Comparison of ENCODE assay signal across 11 mouse cellular contexts in the genomic region with DNA sequence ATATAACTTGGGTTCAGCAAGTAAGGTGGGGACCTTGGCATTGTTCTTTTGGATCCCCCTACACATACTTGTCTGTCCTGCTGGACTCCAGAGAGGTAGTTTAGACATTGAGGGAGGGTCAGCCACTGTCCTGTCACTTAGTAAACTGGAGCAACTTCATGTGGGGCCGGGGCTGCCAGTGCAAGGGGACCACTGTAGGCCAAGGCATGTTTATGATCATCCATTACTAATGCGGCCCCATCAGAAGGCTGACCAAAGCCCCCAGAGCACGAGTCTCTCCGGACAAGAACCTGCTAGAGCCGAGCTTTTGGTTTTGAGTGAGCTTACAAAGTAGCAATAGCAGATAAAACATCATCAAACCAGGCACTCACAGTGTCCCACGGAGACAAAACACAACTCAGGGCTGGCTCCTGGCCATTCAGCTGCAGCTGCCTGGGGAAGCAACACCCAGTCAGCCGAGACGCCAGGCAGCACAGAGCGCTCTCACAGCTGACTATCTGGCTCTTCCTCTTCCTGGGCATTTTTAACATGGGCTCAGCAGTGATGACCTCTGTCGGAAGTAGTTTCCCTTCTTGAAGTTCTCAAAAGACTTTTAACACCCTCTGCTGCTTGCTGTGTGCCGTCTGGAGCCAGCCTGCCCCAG. TPM values are rescaled to one million over a fixed set of nuclear protein-coding genes. Genes with fewer than 3 reads are reported as not detected.
DNase-seq lines count a peak whose midpoint lies in the region; ATAC-seq and TF ChIP-seq lines count a peak whose summit lies in the region.
"Had no signal": no experiment of that assay in that cellular context is flagged by ENCODE, and none has a peak within 500 bp of the region (broad histone marks: within the 10 kb centered on the region; RNA-seq: fewer than 3 reads in every experiment).

No protein-coding gene starts in this region.

- H3K9me3 ChIP-seq in heart, embryonic 15.5 days (replicated peaks) = no peaks in the 10 kb centered on the region
- H3K9me3 ChIP-seq in forebrain, embryonic 16.5 days (ENCODE audit: control insufficient read depth, low read length) = no peaks in the 10 kb centered on the region
- H3K9me3 ChIP-seq: forebrain, embryonic 12.5 days had no signal

- H3K27ac ChIP-seq in bone marrow, adult 2 months (ENCODE audit: control insufficient read depth, insufficient read depth, low read depth, low read length, poor library complexity) = peak overlapping the region; percentile 15; the same call in 1 of the 2 replicates
- H3K27ac ChIP-seq in heart, embryonic 15.5 days = peak overlapping the region; percentile 22; the same call in 1 of the 2 replicates
- no peak overlapping the region for H3K27ac ChIP-seq in forebrain, embryonic 16.5 days (ENCODE audit: low read length)
- H3K27ac ChIP-seq: forebrain, embryonic 12.5 days; liver, embryonic 14.5 days had no signal

- DNase-seq in cerebellum, adult 9-10 months = peak; percentile 44
- no peak for DNase-seq in cerebellum, postnatal 4 days (ENCODE audit: low spot score in 2 of 2)
- peak; percentile 85 for DNase-seq in lung, postnatal 10 days
- no peak for DNase-seq in thymus, adult 18-20 months
- DNase-seq in thymus, postnatal 10 days (ENCODE audit: low spot score in 2 of 2) = no peak
- DNase-seq: adrenal gland, postnatal 14 days had no signal

- peaks cover 48% of the 10 kb centered on the region for H3K36me3 ChIP-seq in heart, embryonic 15.5 days
- peaks cover 7% of the 10 kb centered on the region; the same call in 1 of the 2 replicates for H3K36me3 ChIP-seq in forebrain, embryonic 16.5 days (ENCODE audit: control insufficient read depth, insufficient read depth)

- peaks cover 12% of the 10 kb centered on the region for H3K4me1 ChIP-seq in bone marrow, adult 2 months (ENCODE audit: control insufficient read depth, insufficient read depth, low read length)
- H3K4me1 ChIP-seq in heart, embryonic 15.5 days (replicated peaks) = peaks cover 13% of the 10 kb centered on the region
- H3K4me1 ChIP-seq in forebrain, embryonic 16.5 days (replicated peaks; ENCODE audit: control insufficient read depth, insufficient read depth, low read length) = no peaks in the 10 kb centered on the region

- H3K27me3 ChIP-seq in heart, embryonic 15.5 days = no peaks in the 10 kb centered on the region
- no peaks in the 10 kb centered on the region for H3K27me3 ChIP-seq in forebrain, embryonic 16.5 days (replicated peaks; ENCODE audit: control insufficient read depth, insufficient read depth, low read length)
- H3K27me3 ChIP-seq: forebrain, embryonic 12.5 days had no signal

- no peak for ATAC-seq in heart, embryonic 15.5 days (replicated peaks; ENCODE audit: insufficient number of reproducible peaks, insufficient read depth, low FRiP score, low read depth)
- no peak for ATAC-seq in forebrain, embryonic 16.5 days

- no peak overlapping the region for H3K9ac ChIP-seq in heart, embryonic 15.5 days
- no peak overlapping the region for H3K9ac ChIP-seq in forebrain, embryonic 16.5 days (replicated peaks; ENCODE audit: low read depth, low read length)
- H3K9ac ChIP-seq: forebrain, embryonic 12.5 days; liver, embryonic 14.5 days had no signal

- no peak for TF ChIP-seq CTCF in bone marrow, adult 2 months (IDR thresholded peaks at IDR 0.05; ENCODE audit: control insufficient read depth, insufficient read depth, low read length)

- TF ChIP-seq POLR2A in bone marrow, adult 2 months (IDR thresholded peaks at IDR 0.05; ENCODE audit: borderline replicate concordance, control insufficient read depth, low read depth, low read length) = no peak

- WGBS in bone marrow, adult 2 months = 77% methylated on average over 11 of the region's 11 CpGs
- WGBS in heart, embryonic 15.5 days = 55% methylated on average over 11 of the region's 11 CpGs
- WGBS in forebrain, embryonic 16.5 days = 82% methylated on average over 11 of the region's 11 CpGs

- H3K4me3 ChIP-seq in bone marrow, adult 2 months (replicated peaks; ENCODE audit: control insufficient read depth, low read depth, low read length) = no peak overlapping the region
- no peak overlapping the region for H3K4me3 ChIP-seq in heart, embryonic 15.5 days
- H3K4me3 ChIP-seq in forebrain, embryonic 16.5 days (replicated peaks; ENCODE audit: low read length) = no peak overlapping the region
- H3K4me3 ChIP-seq: forebrain, embryonic 12.5 days had no signal

- H3K4me2 ChIP-seq in heart, embryonic 15.5 days = no peak overlapping the region
- H3K4me2 ChIP-seq in forebrain, embryonic 16.5 days (ENCODE audit: low read length) = no peak overlapping the region
- H3K4me2 ChIP-seq: forebrain, embryonic 12.5 days had no signal

RNA-seq across cellular contexts. Expression of gene Iffo2, which starts 39.8 kb away (rescaled TPM):
- polyA plus RNA-seq in bone marrow, adult 2 months (2011; ENCODE audit: insufficient read depth, insufficient read length, low replicate concordance, missing spikeins) = 1.6 and 2.0 TPM in 2 replicates
- 2.4 and 3.4 TPM in 2 replicates for polyA plus RNA-seq in heart, embryonic 15.5 days (2015; fragmentation: Nextera tagmentation; extraction: Ambion mirVana)
- polyA plus RNA-seq in forebrain, embryonic 16.5 days (2015; fragmentation: Nextera tagmentation; extraction: Ambion mirVana) = 4.6 and 4.8 TPM in 2 replicates

Comparison
In these comparisons a context has a peak if more than half of its experiments do, and no peak if none do; other contexts are left out.
1. DNase-seq: peak in cerebellum, adult 9-10 months (single experiment) and lung, postnatal 10 days (single experiment); none in cerebellum, postnatal 4 days (0 of 2), thymus, adult 18-20 months (0 of 2) and thymus, postnatal 10 days (0 of 2).